Mouse (Mus musculus): ENCODE data around the gene Camk2g.
"Not testable (repeated sequence)": the region's sequence is repeated elsewhere in the genome, so short reads cannot be mapped to it uniquely, and the experiment has no call there.

The Camk2g gene

GRCm38 (mm10) chr14:20735892-20736390, 57.9 kb downstream of the Camk2g start:
- no peak for DNase-seq

DNA sequence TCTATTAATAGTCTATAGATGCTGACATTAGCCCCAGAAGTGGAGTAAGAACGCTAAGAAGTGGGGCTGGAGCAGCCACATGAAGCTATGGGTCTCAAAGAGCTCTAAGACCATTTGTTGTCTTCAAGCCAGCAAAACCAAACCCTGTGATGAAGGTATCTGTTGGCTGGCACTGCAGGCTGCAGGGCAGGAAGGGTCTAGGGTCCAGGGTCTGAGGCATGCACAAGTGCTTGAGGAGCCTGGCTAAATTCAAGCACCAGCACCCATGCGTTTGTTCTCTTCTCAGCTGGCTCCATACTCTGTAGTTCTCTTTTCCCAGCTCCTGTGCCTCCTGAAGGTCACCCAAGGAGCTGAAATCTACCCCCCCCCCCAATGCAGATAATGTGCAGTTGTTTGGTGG, 58.8 kb downstream of the Camk2g start:
- no peak for DNase-seq

DNA sequence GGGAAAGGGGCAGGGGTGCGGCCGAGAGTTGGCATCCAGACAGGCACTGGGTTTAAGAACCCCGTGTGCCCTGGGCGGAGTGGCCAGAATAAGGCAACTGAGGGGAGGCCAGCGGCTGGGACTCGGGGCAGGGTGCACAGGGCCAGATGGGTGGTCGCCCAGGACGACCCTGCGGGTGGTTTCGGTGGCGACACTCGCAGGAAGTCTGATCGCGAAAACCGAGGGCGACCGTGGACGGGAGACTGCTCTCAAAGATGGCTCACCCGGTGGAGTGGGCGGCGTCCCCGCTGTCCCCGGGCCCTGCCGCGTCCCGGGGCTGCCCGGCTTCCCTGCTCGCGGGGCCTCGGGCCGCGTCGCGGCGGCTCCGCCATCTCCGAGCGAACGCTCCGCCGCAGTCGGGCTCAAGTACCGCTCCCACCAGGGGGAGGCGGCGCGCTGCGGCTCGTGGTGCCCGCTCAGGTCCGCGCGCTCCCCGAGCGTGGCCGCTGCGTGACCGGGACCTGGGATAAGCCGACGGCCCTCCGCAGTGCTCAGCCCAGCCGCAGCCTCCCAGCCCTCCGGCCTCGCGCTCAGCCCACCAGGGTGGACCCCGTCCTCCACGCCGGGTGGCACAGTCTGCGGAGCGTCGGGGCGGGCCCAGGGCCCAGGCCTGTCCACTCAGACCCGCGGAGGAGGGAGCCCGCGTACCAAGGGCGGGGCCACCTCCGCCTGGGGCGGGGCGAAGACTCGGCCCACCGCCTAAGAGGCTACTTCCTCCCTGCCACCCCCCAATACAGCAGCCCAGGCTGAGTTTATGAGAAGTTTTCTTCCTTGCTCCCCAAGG, 59.7 kb downstream of the Camk2g start, which contains the start of gene Ndst2:
Ndst2 (minus strand) TSS at position 611 of the 823 bp plus-strand sequence.
- peak; percentile 88 to 94 for DNase-seq

DNA sequence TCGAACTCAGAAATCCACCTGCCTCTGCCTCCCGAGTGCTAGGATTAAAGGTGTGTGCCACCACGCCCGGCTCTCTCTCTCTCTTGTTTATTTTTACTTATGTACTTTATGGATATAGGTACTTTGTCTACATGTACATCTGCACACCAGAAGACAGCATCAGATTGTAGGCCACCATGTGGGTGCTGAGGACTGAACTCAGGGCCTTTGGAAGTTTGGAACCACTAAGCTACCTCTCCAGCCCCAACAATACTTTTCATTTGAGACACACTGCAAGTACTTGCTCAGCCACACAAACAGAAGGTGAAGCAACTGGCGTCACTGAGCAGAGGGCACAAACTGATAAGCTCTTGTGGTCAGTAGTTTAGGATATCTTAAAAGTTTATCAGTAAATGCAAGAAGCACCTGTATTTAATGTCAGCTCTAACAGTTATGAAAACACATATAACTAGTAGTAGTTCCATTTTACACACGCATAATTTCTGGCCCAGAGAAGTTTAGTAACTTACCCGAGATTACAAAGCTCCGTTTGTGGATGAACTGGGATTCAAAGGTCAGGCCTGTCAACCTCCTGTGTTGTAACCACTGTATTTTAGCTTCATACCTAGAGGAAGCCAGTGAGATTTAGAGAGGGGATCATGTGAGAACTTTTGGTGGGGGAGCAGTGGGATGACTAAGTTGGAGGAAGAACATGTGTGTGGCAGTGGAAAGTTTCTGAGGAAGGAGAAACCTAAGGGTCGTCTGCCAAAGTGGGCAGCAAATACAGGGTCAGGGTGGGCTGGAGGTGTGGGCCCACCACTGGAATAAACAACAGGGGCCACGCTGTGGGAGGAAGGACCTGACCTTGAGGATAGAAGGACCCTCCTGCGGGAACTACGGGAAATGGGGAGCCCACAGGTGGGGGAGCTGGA, 60.6 kb downstream of the Camk2g start:
- DNase-seq = no peak

- DNase-seq = no peak
Measured at GRCm38 (mm10) chr14:20730853-20731602, 62.9 kb downstream of the Camk2g start.

- DNase-seq = no peak
Measured at GRCm38 (mm10) chr14:20729871-20730270, 64.0 kb downstream of the Camk2g start.

- DNase-seq = no peak
Measured at GRCm38 (mm10) chr14:20725660-20726339, 68.1 kb downstream of the Camk2g start.

DNA sequence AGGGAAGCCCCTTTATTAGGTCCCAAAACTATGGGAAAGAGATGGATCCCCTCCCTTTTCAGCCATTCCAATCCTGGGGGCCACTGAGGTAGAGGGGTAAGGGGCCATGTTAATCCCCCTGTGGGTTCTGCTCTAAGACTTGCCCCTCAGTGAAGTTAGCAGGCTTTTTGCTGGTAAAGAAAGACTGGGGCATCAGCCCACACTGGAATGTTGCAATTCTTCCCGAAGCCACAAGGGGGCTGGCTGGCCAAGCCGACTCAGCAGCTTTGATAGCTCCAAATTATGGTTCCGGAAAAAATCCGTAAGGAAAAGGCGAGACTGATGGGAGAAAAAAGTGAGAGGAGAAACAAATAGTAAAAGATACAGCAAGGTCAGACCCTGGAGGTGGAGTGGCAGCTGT, 69.8 kb downstream of the Camk2g start:
- DNase-seq = peak; percentile 72 to 76

GRCm38 (mm10) chr14:20723006-20723405, 70.9 kb downstream of the Camk2g start:
- DNase-seq = no peak

DNA sequence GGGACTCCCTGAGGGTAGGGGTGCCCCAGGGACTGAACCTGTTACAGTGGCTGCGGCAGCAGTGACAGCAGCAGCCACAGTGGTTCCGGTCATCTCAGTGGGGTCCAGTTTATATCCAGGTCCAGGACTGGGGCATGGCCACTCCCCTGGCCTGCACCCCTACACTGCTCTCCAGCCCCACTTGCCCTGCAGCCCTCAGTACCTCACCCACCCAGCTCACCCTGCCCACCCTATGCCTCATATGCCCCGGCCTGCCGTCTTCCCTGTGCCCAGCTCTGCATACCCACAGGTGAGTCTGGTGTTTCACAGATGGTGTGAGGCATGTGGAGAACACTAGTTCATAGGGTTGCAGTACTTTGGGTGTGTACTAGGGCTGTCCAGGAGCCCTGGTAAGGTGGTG, 72.5 kb downstream of the Camk2g start:
- no peak for DNase-seq

- no peak for DNase-seq
Measured at GRCm38 (mm10) chr14:20719767-20720166, 74.1 kb downstream of the Camk2g start.

DNA sequence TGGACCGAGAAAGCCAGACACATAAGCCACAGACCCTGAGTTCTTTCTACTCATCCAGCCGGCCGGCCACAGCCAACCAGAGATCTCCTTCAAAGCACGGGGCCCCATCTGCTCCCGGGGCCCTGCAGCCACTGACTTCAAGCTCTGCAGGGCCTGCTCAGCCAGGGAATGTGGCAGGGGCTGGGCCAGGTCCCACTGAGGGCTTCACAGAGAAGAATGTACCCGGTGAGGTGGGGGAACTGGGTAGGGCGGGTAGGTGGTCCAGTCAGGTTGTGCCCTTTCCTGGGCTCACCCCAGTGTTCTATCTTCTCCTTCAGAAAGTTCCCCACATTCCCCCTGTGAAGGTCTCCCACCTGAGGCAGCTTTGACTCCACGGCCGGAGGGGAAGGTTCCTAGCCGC, 75.4 kb downstream of the Camk2g start:
- no peak for DNase-seq

GRCm38 (mm10) chr14:20713832-20714231, 80.1 kb downstream of the Camk2g start:
- no peak for DNase-seq

DNA sequence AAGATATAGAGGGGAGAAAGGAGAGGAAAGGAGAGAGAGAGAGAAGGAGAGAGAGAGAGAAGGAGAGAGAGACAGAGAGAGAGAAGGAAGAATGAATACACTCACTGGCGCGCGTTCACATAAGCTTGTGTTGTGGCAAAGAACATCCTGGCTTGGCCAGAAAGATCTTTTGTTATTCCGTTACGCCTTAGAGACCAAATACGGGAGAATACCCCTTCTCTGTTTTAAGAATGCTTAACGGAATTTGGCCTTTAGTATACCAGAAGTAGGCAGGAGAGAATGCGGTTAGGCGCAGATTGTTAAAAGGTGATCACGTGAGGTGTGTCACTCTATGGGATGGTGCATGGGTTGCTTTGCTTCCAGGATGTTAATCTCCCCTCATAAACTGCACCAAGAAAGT, 85.6 kb downstream of the Camk2g start:
- DNase-seq = no peak

- peak; percentile 89 to 96 for DNase-seq
Measured at GRCm38 (mm10) chr14:20707201-20708190, 86.4 kb downstream of the Camk2g start, which contains the start of gene Zswim8. TSS of gene Zswim8 (plus strand) at chr14:20707552.

GRCm38 (mm10) chr14:20703461-20703860, 90.4 kb downstream of the Camk2g start:
- DNase-seq = not testable (repeated sequence)

DNA sequence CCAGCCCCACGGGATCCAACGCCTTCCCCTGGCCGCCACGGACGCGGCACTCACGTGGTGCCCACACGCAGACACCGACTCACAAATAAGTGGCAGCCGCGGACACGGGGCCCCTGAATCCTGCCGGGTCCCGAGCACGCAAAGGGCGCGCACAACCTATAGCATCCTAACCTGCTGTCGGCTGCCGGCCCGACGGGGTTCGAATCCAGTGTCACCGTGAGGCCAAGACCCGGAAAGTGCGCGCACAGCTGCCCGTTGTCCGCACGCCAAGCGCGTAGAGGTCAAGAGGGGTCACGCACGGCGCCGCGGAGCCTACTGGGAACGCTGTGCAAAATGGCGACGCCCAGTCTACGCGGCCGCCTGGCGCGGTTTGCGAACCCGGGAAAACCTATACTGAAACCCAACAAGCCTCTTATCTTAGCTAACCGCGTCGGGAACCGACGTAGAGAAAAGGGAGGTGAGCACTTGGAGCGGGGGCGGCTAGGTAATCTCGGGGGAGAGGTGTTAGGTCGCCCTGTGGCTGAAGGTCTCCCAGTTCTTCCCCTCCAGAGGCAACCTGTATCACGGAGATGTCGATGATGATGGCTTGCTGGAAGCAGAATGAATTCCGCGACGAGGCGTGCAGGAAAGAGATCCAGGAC, 91.0 kb downstream of the Camk2g start, which contains the start of gene Chchd1:
Chchd1 (plus strand) TSS at position 266 of the 641 bp plus-strand sequence.
- DNase-seq = peak; percentile 94

DNA sequence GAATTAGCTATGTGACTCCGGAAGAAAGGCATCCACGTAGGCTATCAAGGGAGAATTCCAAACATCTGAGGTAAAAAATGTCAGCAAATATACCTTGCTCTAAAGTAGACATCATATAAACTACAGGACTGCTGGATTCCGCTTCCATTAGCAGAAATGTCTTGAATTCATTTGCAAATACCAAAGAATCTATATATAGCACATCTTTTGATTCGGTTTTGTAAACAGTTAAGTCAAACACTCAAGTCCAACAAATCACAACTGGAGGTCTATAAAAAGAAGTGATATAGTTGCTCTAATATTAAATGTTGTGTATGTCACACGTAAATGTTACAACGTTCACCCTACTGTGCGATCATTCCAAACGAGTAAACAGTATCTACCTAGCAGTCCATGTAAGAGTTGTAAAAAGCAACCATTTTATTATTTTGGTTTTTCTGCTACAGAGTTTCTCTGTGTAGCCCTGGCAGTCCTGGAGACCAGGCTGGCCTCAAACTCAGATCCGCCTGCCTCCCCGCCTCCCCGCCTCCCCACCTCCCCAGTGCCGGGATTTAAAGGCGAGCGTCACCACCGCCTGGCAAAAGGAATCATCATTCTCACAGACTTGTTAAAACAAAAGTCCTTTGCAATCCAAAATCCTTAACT, 91.7 kb downstream of the Camk2g start:
- no peak for DNase-seq

- no peak for DNase-seq
Measured at GRCm38 (mm10) chr14:20701554-20701953, 92.3 kb downstream of the Camk2g start.

DNA sequence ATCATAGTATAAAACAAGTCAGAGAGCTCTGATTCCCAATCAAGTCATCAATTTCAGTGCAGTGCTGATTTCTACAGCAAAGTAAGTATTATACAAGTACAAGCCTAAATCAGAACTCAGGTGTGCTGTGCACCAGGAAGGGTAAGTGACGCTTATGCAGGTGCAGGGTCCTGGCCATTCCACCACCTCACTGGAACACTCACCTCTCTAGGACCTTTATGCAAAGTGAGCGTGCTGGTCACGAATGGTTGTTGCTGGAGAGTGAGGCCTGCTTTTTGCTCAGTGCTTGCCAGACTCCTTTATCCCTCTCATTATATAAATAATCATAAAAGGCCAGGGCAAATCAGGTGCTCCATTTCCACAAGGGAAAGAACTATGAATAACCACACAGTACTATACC, 93.5 kb downstream of the Camk2g start:
- DNase-seq = no peak
